Mouse (Mus musculus) liver, embryonic 11.5 days (tissue): ENCODE measurements around the gene Arl5a. TPM values are rescaled to one million over a fixed set of nuclear protein-coding genes. Genes with fewer than 3 reads are reported as not detected.

Source experiments
- ATAC-seq: fragments of 200-750 bp; cut with Nextera tagmentation; replicated peaks from 2 replicates; pipeline ENCODE4 v1.8.0; 2017; ENCODE audit warnings: moderate number of reproducible peaks, mild to moderate bottlenecking, moderate TSS enrichment, moderate library complexity; ENCODE audit not compliant: low FRiP score
- DNase-seq: peaks from one replicate; pipeline ENCODE4 v3.0.0-alpha.2; 2017; ENCODE audit warnings: low spot score
- H3K27ac ChIP-seq: fragments of 300-500 bp; sonication (generic); 2 replicates; pipeline ENCODE4 v1.5.1; 2014; ENCODE audit warnings: mild to moderate bottlenecking, low read depth, low read length, control low read depth
- H3K27me3 ChIP-seq: fragments of 300-500 bp; sonication (generic); replicated peaks from 2 replicates; pipeline ENCODE4 v1.6.1; 2014; ENCODE audit warnings: low read length, mixed read lengths; ENCODE audit not compliant: control insufficient read depth, insufficient read depth
- H3K36me3 ChIP-seq: fragments of 300-500 bp; sonication (generic); 2 replicates; pipeline ENCODE4 v1.6.1; 2014; ENCODE audit warnings: mild to moderate bottlenecking, low read length, moderate library complexity, mixed read lengths; ENCODE audit not compliant: control insufficient read depth, insufficient read depth
- H3K4me1 ChIP-seq: fragments of 300-500 bp; sonication (generic); replicated peaks from 2 replicates; pipeline ENCODE4 v1.6.1; 2014; ENCODE audit warnings: low read length, mixed read lengths; ENCODE audit not compliant: control insufficient read depth, insufficient read depth
- H3K4me2 ChIP-seq: fragments of 300-500 bp; sonication (generic); 2 replicates; pipeline ENCODE4 v1.6.1; 2014; ENCODE audit warnings: mild to moderate bottlenecking, control low read depth, moderate library complexity
- H3K4me3 ChIP-seq: fragments of 300-500 bp; sonication (generic); 2 replicates; pipeline ENCODE4 v1.5.1; 2014; ENCODE audit warnings: low read depth, low read length, control low read depth
- H3K9ac ChIP-seq: fragments of 300-500 bp; sonication (generic); 2 replicates; pipeline ENCODE4 v1.6.1; 2014; ENCODE audit warnings: low read depth, low read length, control low read depth
- H3K9me3 ChIP-seq: fragments of 300-500 bp; sonication (generic); 2 replicates; pipeline ENCODE4 v1.6.1; 2016; ENCODE audit warnings: low read length, inconsistent platforms, mixed read lengths; ENCODE audit not compliant: control insufficient read depth
- WGBS: fragments of 180-500 bp; shearing (Covaris S2); extraction: QIAGEN DNeasy Blood & Tissue Kit; methylation state at CpG from one replicate; pipeline ENCODE4 v1.1.7; 2014; 5-methylcytosine and 5-hydroxymethylcytosine counted together
- polyA plus RNA-seq: library from polyadenylated mRNA; unstranded; fragments of >200 nt; fragmentation: Nextera tagmentation; extraction: Ambion mirVana; gene quantifications from 2 replicates; pipeline ENCODE4 v1.2.1, GENCODE M21; 2014

The Arl5a gene
- polyA plus RNA-seq, 1 experiment from 2014 or later: 71.8 TPM

- WGBS: 34% methylated on average over 13 of the region's 13 CpGs
- H3K9ac ChIP-seq: no peak overlapping the region
Observed at GRCm38 (mm10) chr2:52377706-52378447, 46.8 kb downstream of the Arl5a start.

GRCm38 (mm10) chr2:52374706-52375105, 50.0 kb downstream of the Arl5a start:
- Histone ChIP-seq H3K9me3 (no peaks in the 10 kb centered on the region), H3K27ac (no peak overlapping the region), H3K4me3 (no peak overlapping the region), H3K36me3 (no peaks in the 10 kb centered on the region), H3K4me1 (no peaks in the 10 kb centered on the region; the same call in 1 of the 2 replicates), H3K27me3 (no peaks in the 10 kb centered on the region), H3K9ac (no peak overlapping the region), H3K4me2 (no peak overlapping the region)
- no peak for ATAC-seq
- no peak for DNase-seq
- 81% methylated on average over 6 of the region's 6 CpGs for WGBS

More at GRCm38 (mm10) chr2:52377706-52378447, 46.8 kb downstream of the Arl5a start:
- no peaks in the 10 kb centered on the region for H3K36me3 ChIP-seq
- no peak for DNase-seq
- no peaks in the 10 kb centered on the region for H3K27me3 ChIP-seq
- no peaks in the 10 kb centered on the region for H3K9me3 ChIP-seq
- peak; percentile 51 for ATAC-seq
- H3K4me1 ChIP-seq: no peaks in the 10 kb centered on the region; the same call in 1 of the 2 replicates
- H3K4me2 ChIP-seq: peak overlapping the region; percentile 64
- H3K27ac ChIP-seq: no peak overlapping the region
- H3K4me3 ChIP-seq: peak overlapping the region; percentile 39

GRCm38 (mm10) chr2:52372480-52372879, 52.2 kb downstream of the Arl5a start:
- DNase-seq (no peak), ATAC-seq (no peak; the same call in 1 of the 2 replicates)
- Histone ChIP-seq H3K4me1 (no peaks in the 10 kb centered on the region), H3K9ac (no peak overlapping the region), H3K27me3 (no peaks in the 10 kb centered on the region), H3K9me3 (no peaks in the 10 kb centered on the region), H3K4me3 (no peak overlapping the region), H3K4me2 (no peak overlapping the region), H3K27ac (no peak overlapping the region), H3K36me3 (no peaks in the 10 kb centered on the region)
- WGBS: 55% methylated on average over 6 of the region's 6 CpGs

DNA sequence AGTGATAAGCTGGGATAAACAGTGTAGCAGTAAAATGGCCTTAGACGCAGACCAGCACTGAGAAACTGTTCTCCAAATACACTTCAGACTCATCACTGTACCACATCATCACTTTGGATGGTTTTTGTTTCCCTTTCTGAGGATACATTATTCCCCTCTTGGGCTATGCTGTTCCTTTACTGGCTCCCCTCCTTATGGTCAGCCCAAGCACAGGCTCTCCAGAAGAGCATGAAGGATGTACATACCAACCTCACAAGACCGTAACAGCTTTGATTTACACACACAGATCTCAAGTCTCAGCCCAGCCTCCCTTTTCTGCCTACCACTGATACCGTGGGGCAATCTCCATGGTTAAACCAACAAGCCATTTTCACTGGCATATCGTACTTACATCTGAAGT, 52.6 kb downstream of the Arl5a start:
- no peaks in the 10 kb centered on the region for H3K9me3 ChIP-seq
- H3K4me2 ChIP-seq: no peak overlapping the region
- no peaks in the 10 kb centered on the region for H3K36me3 ChIP-seq
- no peak overlapping the region for H3K27ac ChIP-seq
- WGBS: 77% methylated on average over 4 of the region's 4 CpGs
- no peaks in the 10 kb centered on the region for H3K27me3 ChIP-seq
- DNase-seq (no peak), ATAC-seq (no peak)
- H3K4me1 ChIP-seq: no peaks in the 10 kb centered on the region
- no peak overlapping the region for H3K9ac ChIP-seq
- H3K4me3 ChIP-seq: no peak overlapping the region

- no peak overlapping the region for H3K4me2 ChIP-seq
- no peaks in the 10 kb centered on the region for H3K4me1 ChIP-seq
- no peak for ATAC-seq
- no peak for DNase-seq
- H3K27me3 ChIP-seq: no peaks in the 10 kb centered on the region
- WGBS: 38% methylated on average over 2 of the region's 2 CpGs
- H3K36me3 ChIP-seq: no peaks in the 10 kb centered on the region
- no peak overlapping the region for H3K9ac ChIP-seq
- H3K4me3 ChIP-seq: no peak overlapping the region
- H3K9me3 ChIP-seq: no peaks in the 10 kb centered on the region
- H3K27ac ChIP-seq: no peak overlapping the region
Observed at GRCm38 (mm10) chr2:52371066-52371465, 53.6 kb downstream of the Arl5a start.

DNA sequence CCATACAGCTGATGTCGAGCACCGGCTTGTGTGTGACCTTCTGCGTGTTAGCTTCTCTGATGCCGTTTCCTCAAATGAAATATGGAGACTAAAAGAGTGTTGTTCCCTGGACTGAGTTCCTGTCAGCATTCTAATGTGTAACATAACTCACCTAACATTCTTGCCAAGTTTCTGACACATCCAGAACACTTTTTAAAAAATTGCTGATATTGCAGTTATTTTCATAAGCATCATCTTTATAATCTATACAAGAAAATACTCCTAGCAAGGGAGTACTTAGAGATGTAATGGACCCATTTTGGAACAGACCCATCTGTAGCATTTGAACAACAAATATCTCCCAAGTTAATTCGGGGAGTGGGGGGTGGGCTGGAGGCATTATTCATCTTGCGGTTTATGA, 55.1 kb downstream of the Arl5a start:
- H3K9me3 ChIP-seq: no peaks in the 10 kb centered on the region
- WGBS: 90% methylated on average over 6 of the region's 6 CpGs

GRCm38 (mm10) chr2:52367665-52368064, 57.0 kb downstream of the Arl5a start:
- Histone ChIP-seq H3K4me3 (no peak overlapping the region), H3K4me2 (no peak overlapping the region), H3K9me3 (no peaks in the 10 kb centered on the region), H3K36me3 (no peaks in the 10 kb centered on the region), H3K27ac (no peak overlapping the region), H3K27me3 (no peaks in the 10 kb centered on the region), H3K4me1 (no peaks in the 10 kb centered on the region), H3K9ac (no peak overlapping the region)
- 79% methylated on average over 5 of the region's 5 CpGs for WGBS
- no peak for ATAC-seq
- DNase-seq: no peak

More for the DNA sequence above, 55.1 kb downstream of the Arl5a start:
- Histone ChIP-seq H3K36me3 (no peaks in the 10 kb centered on the region), H3K4me3 (no peak overlapping the region), H3K27me3 (no peaks in the 10 kb centered on the region), H3K27ac (no peak overlapping the region), H3K4me2 (no peak overlapping the region), H3K9ac (no peak overlapping the region), H3K4me1 (no peaks in the 10 kb centered on the region)
- DNase-seq (no peak), ATAC-seq (no peak)

GRCm38 (mm10) chr2:52367248-52367647, 57.5 kb downstream of the Arl5a start:
- H3K27ac ChIP-seq: no peak overlapping the region
- 57% methylated on average over 13 of the region's 13 CpGs for WGBS

GRCm38 (mm10) chr2:52361086-52361485, 63.6 kb downstream of the Arl5a start:
- no peak overlapping the region for H3K27ac ChIP-seq
- no peaks in the 10 kb centered on the region for H3K4me1 ChIP-seq
- H3K4me3 ChIP-seq: no peak overlapping the region
- WGBS: 84% methylated on average over 9 of the region's 9 CpGs
- H3K36me3 ChIP-seq: no peaks in the 10 kb centered on the region
- DNase-seq: no peak
- no peak for ATAC-seq
- H3K9me3 ChIP-seq: no peaks in the 10 kb centered on the region
- H3K27me3 ChIP-seq: no peaks in the 10 kb centered on the region
- H3K9ac ChIP-seq: no peak overlapping the region
- no peak overlapping the region for H3K4me2 ChIP-seq

More at GRCm38 (mm10) chr2:52367248-52367647, 57.5 kb downstream of the Arl5a start:
- H3K4me3 ChIP-seq: no peak overlapping the region
- H3K9ac ChIP-seq: no peak overlapping the region
- ATAC-seq (no peak), DNase-seq (no peak)
- no peaks in the 10 kb centered on the region for H3K9me3 ChIP-seq
- H3K4me2 ChIP-seq: no peak overlapping the region
- no peaks in the 10 kb centered on the region for H3K4me1 ChIP-seq
- H3K27me3 ChIP-seq: no peaks in the 10 kb centered on the region
- no peaks in the 10 kb centered on the region for H3K36me3 ChIP-seq
